Mouse (Mus musculus): ENCODE results near the gene Ank2. TPM values are rescaled to one million over a fixed set of nuclear protein-coding genes. Genes with fewer than 3 reads are reported as not detected.

Ank2 gene
- polyA plus RNA-seq, 1 experiment from 2014 or later, result 65.3 TPM

- H3K27ac ChIP-seq, result no peak overlapping the region
- 86% methylated on average over 2 of the region's 2 CpGs for WGBS
- DNase-seq (ENCODE audit: low spot score), result no peak
- H3K4me3 ChIP-seq, result no peak overlapping the region
- H3K4me1 ChIP-seq (replicated peaks), result peaks cover 26% of the 10 kb centered on the region
- no peaks in the 10 kb centered on the region for H3K36me3 ChIP-seq
- no peaks in the 10 kb centered on the region for H3K9me3 ChIP-seq
- H3K27me3 ChIP-seq (ENCODE audit: insufficient read depth, poor library complexity, severe bottlenecking), result peaks cover 2% of the 10 kb centered on the region; the same call in 1 of the 2 replicates
These were observed 277.1 kb downstream of the Ank2 start for GRCm38 (mm10) chr3:127222086-127222485.

GRCm38 (mm10) chr3:127220859-127221258 is 278.3 kb downstream of the Ank2 start:
- Histone ChIP-seq H3K4me1 (replicated peaks) (peaks cover 14% of the 10 kb centered on the region), H3K4me3 (no peak overlapping the region), H3K36me3 (no peaks in the 10 kb centered on the region), H3K27me3 (ENCODE audit: insufficient read depth, poor library complexity, severe bottlenecking) (no peaks in the 10 kb centered on the region), H3K9me3 (no peaks in the 10 kb centered on the region), H3K27ac (no peak overlapping the region)
- WGBS, result 91% methylated on average over 9 of the region's 9 CpGs
- DNase-seq (ENCODE audit: low spot score), result no peak

- peaks cover 6% of the 10 kb centered on the region for H3K4me1 ChIP-seq (replicated peaks)
- no peak overlapping the region for H3K27ac ChIP-seq
- H3K9me3 ChIP-seq, result no peaks in the 10 kb centered on the region
- no peaks in the 10 kb centered on the region for H3K27me3 ChIP-seq (ENCODE audit: insufficient read depth, poor library complexity, severe bottlenecking)
- DNase-seq (ENCODE audit: low spot score), result no peak
- WGBS, result 67% methylated on average over 5 of the region's 5 CpGs
- no peak overlapping the region for H3K4me3 ChIP-seq
- H3K36me3 ChIP-seq, result no peaks in the 10 kb centered on the region
These were observed 285.6 kb downstream of the Ank2 start for GRCm38 (mm10) chr3:127213534-127213933.

GRCm38 (mm10) chr3:127211119-127211518 is 288.0 kb downstream of the Ank2 start:
- 87% methylated on average over 3 of the region's 3 CpGs for WGBS
- Histone ChIP-seq H3K27ac (no peak overlapping the region), H3K9me3 (no peaks in the 10 kb centered on the region), H3K4me3 (no peak overlapping the region), H3K4me1 (replicated peaks) (peaks cover 6% of the 10 kb centered on the region), H3K36me3 (no peaks in the 10 kb centered on the region), H3K27me3 (ENCODE audit: insufficient read depth, poor library complexity, severe bottlenecking) (no peaks in the 10 kb centered on the region)
- DNase-seq (ENCODE audit: low spot score), result no peak

GRCm38 (mm10) chr3:127210552-127210951 is 288.6 kb downstream of the Ank2 start:
- WGBS, result 69% methylated on average over 4 of the region's 4 CpGs
- H3K36me3 ChIP-seq, result no peaks in the 10 kb centered on the region
- no peaks in the 10 kb centered on the region for H3K9me3 ChIP-seq
- H3K27me3 ChIP-seq (ENCODE audit: insufficient read depth, poor library complexity, severe bottlenecking), result no peaks in the 10 kb centered on the region
- no peak overlapping the region for H3K27ac ChIP-seq
- no peak for DNase-seq (ENCODE audit: low spot score)
- peaks cover 6% of the 10 kb centered on the region for H3K4me1 ChIP-seq (replicated peaks)
- H3K4me3 ChIP-seq, result no peak overlapping the region

- DNase-seq (ENCODE audit: low spot score), result no peak
- Histone ChIP-seq H3K27ac (no peak overlapping the region), H3K36me3 (no peaks in the 10 kb centered on the region), H3K9me3 (no peaks in the 10 kb centered on the region), H3K4me1 (replicated peaks) (peaks cover 5% of the 10 kb centered on the region), H3K4me3 (no peak overlapping the region), H3K27me3 (ENCODE audit: insufficient read depth, poor library complexity, severe bottlenecking) (no peaks in the 10 kb centered on the region)
- WGBS, result 93% methylated on average over 5 of the region's 5 CpGs
These were observed 290.3 kb downstream of the Ank2 start for GRCm38 (mm10) chr3:127208871-127209270.

- no peak overlapping the region for H3K4me3 ChIP-seq
- no peaks in the 10 kb centered on the region for H3K4me1 ChIP-seq (replicated peaks)
- 95% methylated on average over 5 of the region's 5 CpGs for WGBS
- no peaks in the 10 kb centered on the region for H3K27me3 ChIP-seq (ENCODE audit: insufficient read depth, poor library complexity, severe bottlenecking)
- no peak for DNase-seq (ENCODE audit: low spot score)
- H3K9me3 ChIP-seq, result no peaks in the 10 kb centered on the region
- no peaks in the 10 kb centered on the region for H3K36me3 ChIP-seq
- no peak overlapping the region for H3K27ac ChIP-seq
These were observed 293.2 kb downstream of the Ank2 start for GRCm38 (mm10) chr3:127205883-127206434.

- 41% methylated on average over 11 of the region's 11 CpGs for WGBS
- no peaks in the 10 kb centered on the region for H3K27me3 ChIP-seq (ENCODE audit: insufficient read depth, poor library complexity, severe bottlenecking)
- no peaks in the 10 kb centered on the region for H3K4me1 ChIP-seq (replicated peaks)
- no peaks in the 10 kb centered on the region for H3K36me3 ChIP-seq
- H3K4me3 ChIP-seq, result no peak overlapping the region
- H3K9me3 ChIP-seq, result no peaks in the 10 kb centered on the region
- no peak overlapping the region for H3K27ac ChIP-seq
- DNase-seq (ENCODE audit: low spot score), result no peak
These were observed 296.6 kb downstream of the Ank2 start for GRCm38 (mm10) chr3:127202484-127203115.

GRCm38 (mm10) chr3:127200789-127201188 is 298.4 kb downstream of the Ank2 start:
- Histone ChIP-seq H3K4me3 (no peak overlapping the region), H3K4me1 (replicated peaks) (no peaks in the 10 kb centered on the region), H3K27me3 (ENCODE audit: insufficient read depth, poor library complexity, severe bottlenecking) (no peaks in the 10 kb centered on the region), H3K9me3 (no peaks in the 10 kb centered on the region), H3K27ac (no peak overlapping the region), H3K36me3 (no peaks in the 10 kb centered on the region)
- DNase-seq (ENCODE audit: low spot score), result no peak
- 82% methylated on average over 3 of the region's 3 CpGs for WGBS

GRCm38 (mm10) chr3:127199112-127199665 is 300.0 kb downstream of the Ank2 start:
- no peak overlapping the region for H3K27ac ChIP-seq
- H3K4me3 ChIP-seq, result no peak overlapping the region
- DNase-seq (ENCODE audit: low spot score), result no peak
- no peaks in the 10 kb centered on the region for H3K9me3 ChIP-seq
- H3K36me3 ChIP-seq, result no peaks in the 10 kb centered on the region
- no peaks in the 10 kb centered on the region for H3K4me1 ChIP-seq (replicated peaks)
- H3K27me3 ChIP-seq (ENCODE audit: insufficient read depth, poor library complexity, severe bottlenecking), result no peaks in the 10 kb centered on the region
- 93% methylated on average over 9 of the region's 9 CpGs for WGBS

- 97% methylated on average over 7 of the region's 7 CpGs for WGBS
- Histone ChIP-seq H3K27ac (no peak overlapping the region), H3K27me3 (ENCODE audit: insufficient read depth, poor library complexity, severe bottlenecking) (no peaks in the 10 kb centered on the region), H3K9me3 (no peaks in the 10 kb centered on the region), H3K4me1 (replicated peaks) (no peaks in the 10 kb centered on the region), H3K36me3 (no peaks in the 10 kb centered on the region), H3K4me3 (no peak overlapping the region)
- DNase-seq (ENCODE audit: low spot score), result no peak
These were observed 300.5 kb downstream of the Ank2 start for GRCm38 (mm10) chr3:127198656-127199055.

- Histone ChIP-seq H3K36me3 (no peaks in the 10 kb centered on the region), H3K27ac (no peak overlapping the region), H3K9me3 (no peaks in the 10 kb centered on the region), H3K4me3 (no peak overlapping the region), H3K4me1 (replicated peaks) (no peaks in the 10 kb centered on the region), H3K27me3 (ENCODE audit: insufficient read depth, poor library complexity, severe bottlenecking) (no peaks in the 10 kb centered on the region)
- no peak for DNase-seq (ENCODE audit: low spot score)
- WGBS, result 97% methylated on average over 5 of the region's 5 CpGs
These were observed 310.4 kb downstream of the Ank2 start for GRCm38 (mm10) chr3:127188789-127189128.

- H3K27me3 ChIP-seq (ENCODE audit: insufficient read depth, poor library complexity, severe bottlenecking), result no peaks in the 10 kb centered on the region
- no peak for DNase-seq (ENCODE audit: low spot score)
- H3K4me1 ChIP-seq (replicated peaks), result no peaks in the 10 kb centered on the region
- no peaks in the 10 kb centered on the region for H3K9me3 ChIP-seq
- no peak overlapping the region for H3K4me3 ChIP-seq
- no peaks in the 10 kb centered on the region for H3K36me3 ChIP-seq
- H3K27ac ChIP-seq, result no peak overlapping the region
- 89% methylated on average over 5 of the region's 5 CpGs for WGBS
These were observed 310.9 kb downstream of the Ank2 start for GRCm38 (mm10) chr3:127188086-127188788.

Measured in hindbrain, embryonic 10.5 days (tissue).